Mouse (Mus musculus) G1E-ER4 (cell line): ENCODE measurements around the gene Lrpprc. TPM values are rescaled to one million over a fixed set of nuclear protein-coding genes. Genes with fewer than 3 reads are reported as not detected.

ENCODE experiments used
- GATA1 ChIP-seq: IDR thresholded peaks from one replicate; pipeline ENCODE4 v1.8.0; 2012; ENCODE audit warnings: low read length, inconsistent platforms
- polyA plus RNA-seq: library from polyadenylated mRNA; stranded (reverse); fragments of >175 nt; gene quantifications from 2 replicates; pipeline ENCODE4 v1.2.3, GENCODE M21; 2012

The Lrpprc gene
- polyA plus RNA-seq, 1 experiment, result 19.9 TPM

DNA sequence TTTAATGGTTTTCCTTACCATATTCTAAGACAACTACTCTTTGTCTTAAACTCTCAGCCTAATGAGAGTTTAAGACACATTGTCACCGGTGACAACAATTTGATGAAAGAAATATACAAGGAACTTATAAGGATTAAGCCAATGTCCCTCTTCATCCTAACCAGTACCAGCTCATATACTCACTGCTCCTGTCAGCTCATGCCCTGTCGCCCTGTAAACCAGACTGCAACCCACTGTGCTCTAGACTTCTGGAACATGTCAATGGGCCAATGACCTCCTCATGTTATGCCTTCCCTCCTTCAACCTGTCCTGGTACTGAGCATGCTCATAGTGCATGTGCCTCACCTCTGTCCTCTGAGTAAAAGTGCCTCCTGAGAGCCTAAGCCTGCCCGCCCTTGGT is 122.7 kb downstream of the Lrpprc start:
- TF ChIP-seq GATA1, result no peak

DNA sequence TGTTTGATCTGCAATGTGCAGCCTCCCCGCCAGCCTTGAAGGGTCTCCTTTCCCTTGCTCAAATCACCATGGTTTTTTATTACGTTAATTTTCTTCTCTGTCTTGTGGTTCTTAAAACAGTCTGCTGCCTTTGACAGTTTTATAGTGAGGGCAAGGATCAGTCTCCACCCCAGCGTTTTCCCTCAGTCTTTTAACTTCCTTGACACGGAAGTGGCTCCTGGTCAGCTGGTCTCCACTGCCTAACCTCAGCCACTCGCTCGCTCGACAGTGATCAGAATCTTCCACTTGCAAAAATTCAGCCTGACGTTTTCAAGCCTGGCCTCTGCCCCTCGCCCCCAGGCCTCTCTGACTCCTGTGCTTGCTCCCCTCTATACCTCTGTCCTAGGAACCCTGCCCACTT is 124.9 kb downstream of the Lrpprc start:
- TF ChIP-seq GATA1, result no peak

DNA sequence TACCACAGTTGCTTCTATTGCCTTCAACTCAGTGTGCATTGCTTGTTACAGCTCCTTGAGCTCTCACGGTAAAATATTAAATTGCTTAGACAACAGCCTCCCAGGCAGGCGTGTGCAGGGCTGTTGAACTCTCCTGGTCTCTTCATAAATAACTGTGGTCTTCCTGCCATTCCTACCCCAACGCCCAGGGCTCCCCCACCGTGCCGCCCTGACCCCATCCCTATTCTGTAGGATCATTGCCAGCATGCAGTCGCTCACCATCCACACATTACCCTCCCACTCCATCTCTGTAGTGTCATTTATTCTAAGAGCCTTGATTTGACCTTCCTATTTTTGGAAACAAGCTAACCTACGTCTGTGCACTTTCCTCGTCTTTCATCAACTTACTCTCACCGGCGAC is 125.5 kb downstream of the Lrpprc start:
- no peak for TF ChIP-seq GATA1

DNA sequence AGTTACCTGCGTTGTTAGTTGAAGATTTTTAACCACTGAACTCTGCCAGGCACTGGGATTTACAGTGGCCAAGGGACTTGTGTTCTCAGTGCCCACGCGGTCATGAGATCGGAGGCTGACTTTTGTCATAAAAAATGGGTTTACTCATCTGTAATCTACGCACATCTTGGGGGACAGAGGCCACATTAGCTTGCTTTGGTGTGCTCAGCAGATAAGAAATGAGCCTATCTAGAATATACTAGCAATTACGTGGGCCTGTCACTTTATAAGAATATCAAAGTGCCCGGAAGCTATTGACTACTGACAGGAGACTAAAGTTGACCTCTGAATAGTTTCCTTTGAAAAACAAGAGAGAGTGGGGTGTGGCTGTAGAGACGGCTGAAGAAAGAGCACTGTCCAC is 131.6 kb downstream of the Lrpprc start:
- TF ChIP-seq GATA1, result no peak

DNA sequence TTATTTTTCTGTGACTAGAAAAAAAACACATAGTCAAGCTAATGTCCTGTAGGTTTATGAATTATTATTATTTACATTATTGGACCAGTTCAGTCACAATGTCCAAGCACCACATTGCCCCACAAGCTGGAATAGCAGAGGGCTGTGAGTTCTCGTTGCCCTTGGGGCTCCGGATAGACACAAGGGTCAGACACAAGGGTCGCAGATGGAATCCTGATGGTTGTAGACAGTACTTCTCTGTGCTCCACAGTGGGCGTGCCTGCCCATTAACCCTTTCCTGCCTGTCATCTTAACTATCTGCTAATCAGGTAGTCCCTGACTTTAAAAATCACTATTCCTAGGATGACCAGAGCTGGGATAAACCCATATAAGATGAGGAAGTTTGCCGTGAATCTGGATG is 132.4 kb downstream of the Lrpprc start:
- no peak for TF ChIP-seq GATA1

DNA sequence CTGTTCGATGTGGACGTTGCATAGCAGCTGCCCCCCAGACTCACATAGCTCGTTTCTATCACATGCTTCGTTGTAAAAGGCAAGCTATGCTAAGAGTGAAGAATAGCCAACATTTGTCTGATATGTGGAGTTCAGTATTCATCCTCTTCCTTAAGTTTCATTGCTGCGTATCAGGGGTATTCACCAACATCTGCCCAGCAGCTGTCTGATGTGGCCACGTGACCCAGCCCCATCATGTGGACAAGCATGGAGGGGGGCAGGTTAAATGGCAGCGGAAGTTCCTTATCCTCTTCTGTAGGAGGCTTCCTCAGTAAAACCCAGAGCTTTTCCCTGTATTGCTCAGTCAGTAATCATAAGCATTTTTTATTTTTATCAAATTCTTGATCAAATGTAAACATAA is 132.8 kb downstream of the Lrpprc start:
- no peak for TF ChIP-seq GATA1

DNA sequence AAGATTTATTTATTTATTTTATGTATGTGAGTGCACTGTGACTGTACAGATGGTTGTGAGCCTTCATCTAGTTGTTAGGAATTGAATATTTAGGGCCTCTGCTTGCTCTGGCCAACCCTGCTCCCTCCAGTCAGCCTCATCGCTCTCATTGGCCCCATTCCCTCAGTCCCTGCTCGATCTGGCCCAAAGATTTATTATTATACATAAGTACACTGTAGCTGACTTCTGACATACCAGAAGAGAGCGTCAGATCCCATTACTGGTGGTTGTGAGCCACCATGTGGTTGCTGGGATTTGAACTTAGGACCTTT is 133.2 kb downstream of the Lrpprc start:
- no peak for TF ChIP-seq GATA1

DNA sequence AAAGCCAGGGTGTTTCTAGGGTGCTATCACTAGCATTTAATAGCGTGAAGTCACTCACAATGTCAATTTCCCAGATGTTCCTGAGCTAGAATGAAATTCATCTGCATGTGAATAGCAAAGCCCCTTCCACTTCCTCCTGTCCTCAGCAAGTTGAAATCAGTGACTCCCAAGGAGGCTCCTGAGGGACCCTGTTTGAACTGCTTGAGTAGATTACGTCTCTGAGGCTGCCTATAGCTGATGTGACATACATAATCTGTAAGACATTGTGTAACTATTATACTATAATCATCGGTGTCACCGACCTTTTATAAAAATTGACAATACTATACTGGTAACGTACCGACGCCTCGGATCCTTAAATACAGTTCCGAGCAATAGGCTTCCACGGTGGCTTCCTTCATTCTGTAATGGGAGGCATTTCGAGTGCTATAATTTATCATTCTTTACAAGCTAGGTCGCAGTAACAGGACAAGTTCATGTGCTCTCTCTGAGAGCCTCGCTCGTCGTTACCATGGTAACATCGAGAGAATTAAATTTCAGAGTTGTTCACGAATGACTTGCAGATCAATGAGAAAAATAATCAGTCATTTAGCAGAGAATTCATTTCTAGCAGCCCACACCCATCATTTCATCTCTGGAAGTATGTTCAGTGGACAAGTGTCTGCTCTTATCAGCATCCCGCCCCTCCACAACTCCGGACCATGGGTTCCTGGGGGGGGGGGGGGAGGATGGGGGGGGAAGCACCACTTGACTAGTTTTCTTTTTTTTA is 133.8 kb downstream of the Lrpprc start:
- TF ChIP-seq GATA1, result no peak

DNA sequence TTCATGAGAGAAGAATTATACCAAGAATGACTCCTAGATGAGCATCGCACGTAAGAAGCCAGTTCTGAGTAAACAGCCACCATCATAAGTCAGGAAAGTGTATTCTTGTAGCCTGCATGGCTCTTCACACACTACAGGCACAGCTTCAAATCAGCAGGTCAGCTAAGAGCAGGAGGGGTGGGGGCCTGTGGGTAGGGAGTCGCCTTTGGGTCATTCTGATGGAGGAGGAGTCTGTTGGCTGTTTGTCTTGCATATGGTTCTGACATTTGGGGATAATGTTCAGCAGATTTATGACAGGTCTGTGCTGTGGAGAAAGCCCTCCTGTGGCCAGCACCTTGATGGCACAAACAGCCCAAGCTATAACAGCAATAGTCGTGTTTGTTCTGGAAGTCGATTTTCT is 134.4 kb downstream of the Lrpprc start:
- TF ChIP-seq GATA1, result no peak

Other genes starting within 250 kb of the Lrpprc start
- not detected in 2 replicates for gene Dync2li1, start 164.3 kb downstream of the Lrpprc start, polyA plus RNA-seq
- gene Abcg8, start 114.5 kb downstream of the Lrpprc start, polyA plus RNA-seq, result not detected in 2 replicates
- not detected in 2 replicates for gene Abcg5, start 107.8 kb downstream of the Lrpprc start, polyA plus RNA-seq
- 57.4 and 67.4 TPM in 2 replicates for gene Ppm1b, start 166.0 kb upstream of the Lrpprc start, polyA plus RNA-seq
- not detected in 2 replicates for gene Slc3a1, start 237.6 kb upstream of the Lrpprc start, polyA plus RNA-seq